Mouse (Mus musculus): Measurements from ENCODE around the gene Armc12.

DNA sequence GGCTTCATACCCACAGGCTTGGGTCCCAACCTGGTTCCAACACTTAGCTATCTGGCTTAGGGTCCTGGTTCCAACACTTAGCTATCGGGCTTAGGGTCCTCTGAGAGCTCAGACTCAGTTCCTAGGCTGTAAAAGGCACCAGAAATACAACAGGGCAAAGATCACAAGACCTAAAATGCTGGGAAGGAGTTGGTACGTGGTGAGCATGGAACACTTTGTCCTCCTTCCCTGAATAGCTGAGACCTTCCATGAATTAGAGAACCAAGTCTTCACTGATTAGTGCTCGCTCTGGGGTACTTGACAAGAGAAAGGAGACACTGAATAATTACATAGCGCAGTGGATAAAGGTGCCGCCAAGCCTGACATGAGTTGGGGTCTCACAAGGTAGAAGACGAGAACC, 8.7 kb upstream of the Armc12 start:
- TF ChIP-seq EP300 (IDR thresholded peaks at IDR 0.05; ENCODE audit: insufficient read depth, low read depth, low read length) = no peak
- TF ChIP-seq CTCF (IDR thresholded peaks at IDR 0.05) = no peak
- TF ChIP-seq POLR2A (IDR thresholded peaks at IDR 0.05; ENCODE audit: insufficient read depth, low read depth, low read length) = no peak

Measured in heart, adult 2 months (tissue).